Mouse (Mus musculus): ENCODE results near the gene Fos.

Gene Fos

GRCm38 (mm10) chr12:85473481-85474297 lies at the start of gene Fos:
Gene Fos (plus strand): TSS chr12:85473890.
- DNase-seq = peak; percentile 90

GRCm38 (mm10) chr12:85425721-85426120 lies 48.0 kb upstream of the Fos start:
- DNase-seq = no peak

- DNase-seq = no peak
Observed at GRCm38 (mm10) chr12:85426126-85426525, 47.6 kb upstream of the Fos start.

- no peak for DNase-seq
Observed at GRCm38 (mm10) chr12:85427802-85428201, 45.9 kb upstream of the Fos start.

GRCm38 (mm10) chr12:85429999-85430398 lies 43.7 kb upstream of the Fos start:
- DNase-seq = no peak

GRCm38 (mm10) chr12:85430434-85430833 lies 43.3 kb upstream of the Fos start:
- peak in 1 of 2 experiments; percentile 32 for DNase-seq

GRCm38 (mm10) chr12:85433850-85434249 lies 39.8 kb upstream of the Fos start:
- no peak for DNase-seq

- no peak for DNase-seq
Observed at GRCm38 (mm10) chr12:85434526-85434925, 39.2 kb upstream of the Fos start.

GRCm38 (mm10) chr12:85436021-85436621 lies 37.6 kb upstream of the Fos start:
- peak; percentile 93 to 96 for DNase-seq

GRCm38 (mm10) chr12:85437172-85437876 lies 36.4 kb upstream of the Fos start:
- peak; percentile 96 for DNase-seq

GRCm38 (mm10) chr12:85443456-85443855 lies 30.2 kb upstream of the Fos start:
- no peak for DNase-seq

- no peak for DNase-seq
Observed at GRCm38 (mm10) chr12:85444646-85445045, 29.0 kb upstream of the Fos start.

GRCm38 (mm10) chr12:85447009-85447408 lies 26.7 kb upstream of the Fos start:
- DNase-seq = no peak

GRCm38 (mm10) chr12:85447490-85447889 lies 26.2 kb upstream of the Fos start:
- no peak for DNase-seq

- no peak for DNase-seq
Observed at GRCm38 (mm10) chr12:85449478-85449877, 24.2 kb upstream of the Fos start.

GRCm38 (mm10) chr12:85451693-85452491 lies 21.8 kb upstream of the Fos start:
- peak in 1 of 2 experiments; percentile 20 for DNase-seq

GRCm38 (mm10) chr12:85455065-85456058 lies 18.3 kb upstream of the Fos start:
- peak; percentile 94 to 97 for DNase-seq

GRCm38 (mm10) chr12:85456276-85456675 lies 17.4 kb upstream of the Fos start:
- no peak for DNase-seq

- DNase-seq = no peak
Observed at GRCm38 (mm10) chr12:85456966-85457505, 16.7 kb upstream of the Fos start.

GRCm38 (mm10) chr12:85459820-85460219 lies 13.9 kb upstream of the Fos start:
- DNase-seq = no peak
